Mouse (Mus musculus): ENCODE results near the gene Sap18b.
"Not testable (repeated sequence)": the region's sequence is repeated elsewhere in the genome, so short reads cannot be mapped to it uniquely, and the experiment has no call there.

Gene Sap18b

GRCm38 (mm10) chr8:95822096-95822495 is 3.0 kb upstream of the Sap18b start:
- DNase-seq (ENCODE audit: low spot score in 2 of 2) = no peak

DNA sequence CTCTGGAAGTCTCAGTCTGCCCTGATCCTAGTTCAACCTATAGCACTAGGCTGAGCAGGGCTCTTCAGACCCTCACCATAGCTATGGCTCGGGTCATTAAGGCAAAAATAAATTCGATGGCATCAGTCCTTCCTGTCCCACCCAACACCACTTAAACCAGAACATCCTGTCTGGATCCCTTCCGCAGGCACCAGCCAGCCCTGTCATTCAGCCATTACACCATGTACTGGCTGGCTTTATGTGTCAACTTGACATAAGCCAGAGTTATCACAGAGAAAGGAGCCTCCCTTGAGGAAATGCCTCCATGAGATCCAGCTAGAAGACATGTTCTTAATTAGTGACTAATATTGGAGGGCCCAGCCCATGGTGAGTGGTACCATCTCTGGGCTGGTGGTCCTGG is 2.4 kb upstream of the Sap18b start:
- DNase-seq (ENCODE audit: low spot score in 2 of 2) = no peak

- no peak for DNase-seq (ENCODE audit: low spot score in 2 of 2)
Measured at GRCm38 (mm10) chr8:95830144-95830543, 5.0 kb downstream of the Sap18b start.

DNA sequence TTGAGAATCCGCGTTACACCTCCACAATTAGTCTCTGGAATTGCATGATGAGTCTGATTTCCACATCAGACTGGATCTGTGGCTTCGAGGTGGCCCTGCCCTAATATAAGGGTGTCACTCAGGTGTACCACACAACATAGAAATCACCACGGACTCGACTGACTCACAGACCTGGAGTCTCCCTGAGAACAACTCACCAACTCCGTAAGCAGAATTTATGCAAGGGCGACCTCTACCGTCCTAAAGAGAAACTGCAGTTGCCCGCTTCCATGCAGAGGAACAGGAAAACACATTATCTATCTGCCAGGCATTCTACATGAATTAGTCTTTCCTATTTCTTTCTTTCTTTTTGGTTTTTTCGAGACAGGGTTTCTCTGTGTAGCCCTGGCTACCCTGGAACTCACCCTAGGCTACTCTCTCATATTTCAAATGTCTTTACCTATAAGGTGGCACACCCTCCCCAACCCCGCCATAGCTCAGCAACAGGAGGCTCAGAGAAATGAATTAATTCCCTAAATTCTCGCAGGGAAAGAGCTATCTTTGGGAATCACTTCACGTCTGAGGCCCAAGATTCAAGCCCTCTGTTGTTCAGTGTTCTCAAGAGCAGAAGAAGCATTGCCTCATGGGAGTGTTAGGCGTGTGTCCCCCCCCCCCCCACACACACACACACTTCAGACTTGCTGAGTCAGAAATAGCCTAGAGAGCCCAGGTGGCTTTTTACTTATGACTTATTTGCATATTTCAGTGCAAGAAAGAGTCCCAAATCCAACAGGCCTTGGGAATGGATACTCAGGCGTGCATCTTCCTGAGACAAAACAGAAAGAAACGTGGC is 7.7 kb downstream of the Sap18b start:
- peak; percentile 63 to 79 for DNase-seq (ENCODE audit: low spot score in 2 of 2)

DNA sequence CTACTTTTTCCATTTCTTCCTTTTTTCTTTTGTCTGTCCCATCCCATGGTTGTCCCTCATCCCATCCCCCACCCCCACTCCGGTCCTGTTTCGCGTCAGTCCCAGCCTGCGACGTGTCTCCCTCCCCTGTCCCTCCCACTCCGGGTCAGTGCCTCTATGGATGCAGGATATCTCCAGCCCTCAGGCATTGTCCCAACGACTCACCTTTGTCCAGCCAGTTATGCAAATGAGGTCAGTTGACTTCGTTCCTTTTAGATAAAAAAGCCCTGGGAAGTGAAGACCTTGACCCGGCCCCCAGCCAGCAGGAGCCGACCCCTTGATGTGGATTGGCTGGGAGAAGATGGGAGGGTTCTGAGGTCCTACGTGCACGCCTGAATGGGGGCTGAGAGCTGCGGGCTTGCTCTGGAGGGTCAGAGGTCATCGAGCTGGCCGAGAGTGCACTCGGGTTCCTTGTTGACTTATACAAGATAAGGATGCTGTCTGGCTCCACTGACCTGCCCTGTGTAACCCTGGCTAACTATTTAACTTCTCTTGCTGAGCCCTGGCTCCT is 8.4 kb downstream of the Sap18b start:
- no peak for DNase-seq (ENCODE audit: low spot score in 2 of 2)

- DNase-seq (ENCODE audit: low spot score in 2 of 2) = no peak
Measured at GRCm38 (mm10) chr8:95835891-95836290, 10.7 kb downstream of the Sap18b start.

DNA sequence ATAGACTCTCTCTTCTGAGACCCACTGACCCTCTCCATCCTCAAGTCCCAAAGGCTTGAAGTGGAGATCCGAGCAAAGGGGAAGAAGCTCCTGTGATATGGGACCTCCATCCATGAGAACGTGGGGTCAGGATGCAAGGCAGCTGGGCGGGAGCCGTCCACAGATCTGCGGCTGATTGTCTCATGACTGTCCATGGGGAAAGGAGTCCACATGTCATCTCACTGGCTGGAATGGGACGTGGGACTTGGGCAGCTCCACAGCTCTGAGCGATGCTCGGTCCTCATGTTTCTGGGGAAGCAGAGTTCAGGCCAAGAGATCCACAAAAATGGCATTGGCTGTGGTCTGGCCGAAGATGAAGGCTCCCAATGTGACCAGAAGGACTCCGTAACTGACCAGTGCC is 12.1 kb downstream of the Sap18b start:
- no peak for DNase-seq (ENCODE audit: low spot score in 2 of 2)

DNA sequence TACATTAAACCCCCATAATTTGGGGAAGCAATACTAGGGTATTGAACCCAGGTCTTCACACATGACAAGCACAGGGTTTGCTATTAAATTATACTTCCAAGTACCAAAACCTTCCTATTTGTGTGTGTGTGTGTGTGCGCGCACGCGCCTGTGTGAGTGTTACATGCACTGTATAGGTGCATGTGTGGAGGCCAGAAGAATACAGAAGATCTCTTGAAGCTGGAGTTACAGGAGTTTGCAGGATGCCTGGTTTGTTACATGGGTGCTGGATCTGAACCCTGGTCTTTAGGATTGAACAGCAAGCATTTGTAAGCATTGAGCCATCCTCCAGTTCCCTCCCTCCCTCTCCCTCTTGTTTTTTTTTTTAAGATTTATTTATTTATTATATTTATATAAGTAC is 14.1 kb downstream of the Sap18b start:
- no peak for DNase-seq (ENCODE audit: low spot score in 2 of 2)

- DNase-seq (ENCODE audit: low spot score in 2 of 2) = no peak
Measured at GRCm38 (mm10) chr8:95841436-95841835, 16.3 kb downstream of the Sap18b start.

DNA sequence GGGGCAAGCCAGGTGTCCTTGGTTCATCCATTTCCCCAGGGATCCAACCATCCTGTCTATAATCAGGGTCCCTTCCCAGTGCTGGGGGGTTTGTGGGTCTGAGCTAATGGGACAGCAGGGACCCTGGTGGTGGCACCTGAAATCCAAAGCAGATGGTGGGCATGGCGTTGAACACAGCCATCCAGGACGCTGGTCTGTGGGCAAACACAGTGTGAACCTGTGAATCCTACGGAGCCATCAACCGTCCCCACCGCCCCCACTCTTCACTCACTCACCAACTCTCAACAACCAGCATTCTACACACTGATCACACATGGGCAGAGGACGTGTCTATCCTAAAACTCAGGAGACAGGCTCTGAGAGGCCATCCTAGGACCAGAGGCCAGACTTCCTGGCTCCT is 18.8 kb downstream of the Sap18b start:
- DNase-seq (ENCODE audit: low spot score in 2 of 2) = no peak

DNA sequence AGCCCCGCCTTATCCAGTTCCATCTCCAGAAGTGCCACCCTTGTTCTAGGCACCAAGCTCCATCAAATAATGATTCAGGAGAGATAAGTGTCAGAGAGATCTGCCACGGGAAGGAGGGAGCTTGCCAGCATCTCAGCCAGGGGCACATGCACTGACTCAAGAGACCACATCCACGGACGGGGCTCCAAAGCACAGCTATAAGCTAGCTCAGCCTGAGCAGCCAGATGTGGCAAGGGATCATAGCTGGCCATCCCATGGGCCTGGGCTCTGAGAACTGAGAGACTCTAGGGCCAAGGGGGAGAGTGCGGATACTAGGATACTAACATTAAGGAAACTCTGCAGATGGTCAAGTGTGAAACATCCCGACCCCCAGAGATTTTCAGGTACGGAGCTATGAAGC is 19.9 kb downstream of the Sap18b start:
- DNase-seq (ENCODE audit: low spot score in 2 of 2) = no peak

GRCm38 (mm10) chr8:95848061-95848551 is 23.0 kb downstream of the Sap18b start:
- DNase-seq (ENCODE audit: low spot score in 2 of 2) = no peak

DNA sequence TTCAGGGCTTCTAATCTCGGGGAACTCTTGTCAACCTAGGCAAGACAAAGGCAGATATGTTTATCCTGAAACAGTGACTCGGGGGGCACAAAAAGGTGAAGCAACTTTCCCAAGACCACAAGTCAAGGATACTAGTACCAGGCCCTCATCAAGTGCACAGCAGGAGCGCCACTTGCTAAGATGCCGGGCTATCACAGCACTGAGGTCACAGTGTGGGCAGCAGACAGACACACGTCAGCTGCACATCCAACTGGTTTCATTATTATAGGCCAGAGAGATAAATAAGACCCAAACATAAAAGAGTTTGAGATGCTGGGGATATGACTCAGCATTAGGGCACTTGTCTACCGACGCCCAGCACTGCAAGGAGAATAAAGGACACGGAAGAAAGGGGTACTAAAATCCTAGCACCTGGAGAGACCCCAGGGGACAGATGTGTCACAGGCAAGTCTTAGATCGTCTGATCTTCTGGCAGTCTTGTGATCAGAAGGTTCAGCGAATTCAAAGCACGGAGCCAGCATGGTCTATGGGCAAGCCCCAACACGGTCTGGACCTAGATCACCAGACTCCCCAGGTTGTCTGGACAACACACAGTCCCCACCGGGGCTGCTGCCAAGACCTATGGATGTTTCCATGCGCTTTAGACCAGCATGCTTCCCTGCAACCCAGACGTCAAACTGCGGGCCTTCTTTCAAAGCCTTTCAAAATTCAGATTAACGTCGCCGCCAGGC is 23.8 kb downstream of the Sap18b start:
- no peak for DNase-seq (ENCODE audit: low spot score in 2 of 2)

- DNase-seq (ENCODE audit: low spot score in 2 of 2) = no peak
Measured at GRCm38 (mm10) chr8:95850326-95850725, 25.2 kb downstream of the Sap18b start.

DNA sequence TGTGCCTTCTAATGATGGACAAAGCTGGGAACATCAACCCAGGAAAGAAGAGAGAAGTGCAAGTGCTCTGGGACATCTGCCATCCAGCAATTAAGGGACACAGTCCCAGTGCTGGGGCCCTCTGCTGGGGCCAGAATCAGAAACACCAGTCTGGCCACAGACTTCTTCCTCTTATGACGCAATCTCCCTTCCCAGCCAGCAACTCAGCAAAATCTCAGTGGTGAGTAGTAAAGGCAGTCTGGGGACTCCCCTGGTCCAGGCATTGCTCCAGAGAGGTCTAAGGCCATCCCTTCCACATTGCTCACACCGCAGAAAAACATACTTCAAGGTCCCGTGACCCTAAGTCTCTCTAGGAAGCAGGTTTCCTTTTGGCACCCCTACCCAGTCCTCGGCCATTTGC is 27.1 kb downstream of the Sap18b start:
- no peak for DNase-seq (ENCODE audit: low spot score in 2 of 2)

- peak; percentile 66 to 78 for DNase-seq (ENCODE audit: low spot score in 2 of 2)
Measured at GRCm38 (mm10) chr8:95853102-95853843, 28.1 kb downstream of the Sap18b start, which contains the start of gene Slc38a7. TSS of gene Slc38a7 (minus strand) at chr8:95853539.

DNA sequence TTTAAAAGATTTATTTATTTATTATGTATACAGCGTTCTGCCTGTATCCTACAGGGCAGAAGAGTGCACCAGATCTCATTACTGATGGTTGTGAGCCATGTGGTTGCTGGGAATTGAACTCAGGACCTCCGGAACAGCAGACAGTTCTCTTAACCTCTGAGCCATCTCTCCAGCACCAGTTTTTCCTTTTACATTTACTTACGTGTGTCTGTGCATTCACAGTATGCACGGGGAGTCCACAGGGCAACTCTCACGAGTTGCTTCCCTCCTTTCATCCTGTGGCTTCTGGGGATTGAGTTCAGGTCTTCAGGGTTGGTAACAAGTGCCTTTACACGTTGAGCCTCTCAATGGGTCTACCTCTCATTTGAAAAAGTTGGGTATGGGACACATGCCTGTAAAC is 29.0 kb downstream of the Sap18b start:
- DNase-seq (ENCODE audit: low spot score in 2 of 2) = no peak

DNA sequence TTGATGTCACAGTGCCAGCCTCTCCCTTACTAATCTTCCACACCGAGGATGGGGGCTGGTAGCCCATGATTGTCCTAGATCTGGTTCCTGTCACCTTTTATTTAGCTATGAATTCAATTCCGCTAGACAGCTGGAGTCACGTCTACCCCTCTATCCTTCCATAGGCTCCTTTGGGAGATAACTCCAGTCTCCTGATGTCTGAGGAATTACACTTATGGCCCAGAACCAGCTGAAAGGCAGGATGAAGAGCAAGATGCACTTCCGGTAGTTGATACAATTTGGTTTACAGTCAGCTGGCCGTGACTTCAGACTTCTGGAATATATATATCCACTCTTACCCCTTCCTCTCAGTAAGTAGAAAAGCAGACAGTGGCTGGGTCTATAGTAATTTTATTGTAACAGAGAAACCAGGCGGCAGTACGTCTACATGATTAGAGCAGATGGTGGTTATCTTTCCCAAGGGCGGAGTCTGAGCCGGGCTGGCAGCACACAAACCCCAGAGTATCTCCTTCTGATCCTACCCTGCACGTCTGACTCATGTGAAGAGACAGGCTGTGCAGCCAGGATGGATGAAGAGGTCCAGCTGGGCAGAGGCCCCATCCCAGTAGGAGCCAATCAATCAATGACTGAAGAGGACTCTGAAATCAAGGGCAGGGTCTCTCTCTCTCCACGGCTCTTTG is 38.8 kb downstream of the Sap18b start:
- DNase-seq (ENCODE audit: low spot score in 2 of 2) = not testable (repeated sequence)

- not testable (repeated sequence) for DNase-seq (ENCODE audit: low spot score in 2 of 2)
Measured at GRCm38 (mm10) chr8:95864851-95865250, 39.7 kb downstream of the Sap18b start.

- no peak for DNase-seq (ENCODE audit: low spot score in 2 of 2)
Measured at GRCm38 (mm10) chr8:95871690-95872089, 46.5 kb downstream of the Sap18b start.

- no peak for DNase-seq (ENCODE audit: low spot score in 2 of 2)
Measured at GRCm38 (mm10) chr8:95875270-95875669, 50.1 kb downstream of the Sap18b start.
